Mouse (Mus musculus) adrenal gland, adult 10 weeks (tissue): ENCODE data around the gene Sohlh1. TPM values are rescaled to one million over a fixed set of nuclear protein-coding genes. Genes with fewer than 3 reads are reported as not detected.

Experiments
- polyA plus RNA-seq: library from polyadenylated mRNA; stranded (reverse); fragments of 350-450 nt; fragmentation: Illumina TruSeq; extraction: RNeasy Lipid Tissue Mini Kit (QIAGEN cat#74804); gene quantifications from one replicate; pipeline ENCODE4 v1.2.3, GENCODE M21; 2014; ENCODE audit warnings: low read depth, low replicate concordance

The Sohlh1 gene
- not detected for polyA plus RNA-seq

GRCm38 (mm10) chr2:25847226-25847625 is at the start of gene Sohlh1:
Sohlh1 (minus strand) TSS chr2:25847248.

GRCm38 (mm10) chr2:25863337-25864131 is 16.5 kb upstream of the Sohlh1 start, which contains the start of gene Kcnt1:
Kcnt1 (plus strand) TSS chr2:25863734.

GRCm38 (mm10) chr2:25822806-25823205 is 24.2 kb downstream of the Sohlh1 start, which contains the start of gene Lcn9:
Lcn9 (plus strand) TSS chr2:25823153.

DNA sequence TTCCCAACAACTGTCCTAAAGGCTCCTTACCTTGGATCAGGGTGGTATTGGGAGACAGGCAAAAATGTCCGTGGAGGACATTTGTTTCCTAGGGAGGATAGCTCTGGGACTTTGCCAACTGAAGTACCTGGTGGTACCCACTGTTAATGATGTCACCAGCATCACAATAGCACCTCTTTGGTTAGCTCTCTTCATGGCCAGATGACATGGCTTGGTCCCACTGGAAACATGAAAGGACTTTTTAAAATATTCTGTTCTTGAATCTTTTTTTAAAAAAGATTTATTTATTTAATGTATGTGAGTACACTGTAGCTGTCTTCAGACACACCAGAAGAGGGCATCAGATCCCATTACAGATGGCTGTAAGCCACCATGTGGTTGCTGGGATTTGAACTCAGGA is 31.3 kb downstream of the Sohlh1 start, which contains the start of gene Glt6d1:
Gene Glt6d1 (minus strand): TSS at position 101 of the 400 bp plus-strand sequence.

Other genes starting within 250 kb of the Sohlh1 start
- 68.8 TPM for gene Rabl6, start 238.7 kb downstream of the Sohlh1 start, polyA plus RNA-seq
- not detected for gene Ccdc183, start 229.6 kb downstream of the Sohlh1 start, polyA plus RNA-seq
- 6.4 TPM for gene Tmem141, start 225.2 kb downstream of the Sohlh1 start, polyA plus RNA-seq
- 1.3 TPM for gene Fcna, start 219.2 kb downstream of the Sohlh1 start, polyA plus RNA-seq
- gene Lcn8, start 194.1 kb downstream of the Sohlh1 start, polyA plus RNA-seq = not detected
- gene Lcn5, start 189.3 kb downstream of the Sohlh1 start, polyA plus RNA-seq = 1.3 TPM
- not detected for gene Lcn6, start 170.5 kb downstream of the Sohlh1 start, polyA plus RNA-seq
- not detected for gene Lcn10, start 164.5 kb downstream of the Sohlh1 start, polyA plus RNA-seq
- 3.4 TPM for gene Obp2a, start 147.2 kb downstream of the Sohlh1 start, polyA plus RNA-seq
- gene Bmyc, start 140.5 kb downstream of the Sohlh1 start, polyA plus RNA-seq = 15.5 TPM
- gene Obp2b, start 110.2 kb downstream of the Sohlh1 start, polyA plus RNA-seq = not detected
- not detected for gene Lcn3, start 81.7 kb downstream of the Sohlh1 start, polyA plus RNA-seq
- gene Lcn11, start 70.2 kb downstream of the Sohlh1 start, polyA plus RNA-seq = not detected
- not detected for gene Gm13539, start 65.0 kb downstream of the Sohlh1 start, polyA plus RNA-seq
- gene Glt6d1, start 31.4 kb downstream of the Sohlh1 start, polyA plus RNA-seq = not detected
- not detected for gene Lcn9, start 24.1 kb downstream of the Sohlh1 start, polyA plus RNA-seq
- gene Kcnt1, start 16.5 kb upstream of the Sohlh1 start, polyA plus RNA-seq = 0.41 TPM
- 33.2 TPM for gene Camsap1, start 136.0 kb upstream of the Sohlh1 start, polyA plus RNA-seq
- 22.3 TPM for gene Ubac1, start 174.5 kb upstream of the Sohlh1 start, polyA plus RNA-seq